Mouse (Mus musculus) neutrophil, adult 5-6 weeks (primary cell): ENCODE results near the gene Hist1h4i. TPM values are rescaled to one million over a fixed set of nuclear protein-coding genes. Genes with fewer than 3 reads are reported as not detected.

Experiments
- ATAC-seq: fragments of 151-379, 151-347 bp; 2 replicates; pipeline ENCODE4 v1.8.0; 2017; ENCODE audit warnings: mild to moderate bottlenecking, moderate TSS enrichment; ENCODE audit not compliant: insufficient number of reproducible peaks, poor library complexity, low FRiP score, severe bottlenecking; ENCODE audit errors: extremely low read depth
- total RNA-seq: library from RNA; stranded (forward); fragments of 200-1000 nt; gene quantifications from 2 replicates; pipeline ENCODE4 v1.2.3, GENCODE M21; 2017

Hist1h4i gene
- total RNA-seq, 1 experiment from 2014 or later, result 59.4 TPM

DNA sequence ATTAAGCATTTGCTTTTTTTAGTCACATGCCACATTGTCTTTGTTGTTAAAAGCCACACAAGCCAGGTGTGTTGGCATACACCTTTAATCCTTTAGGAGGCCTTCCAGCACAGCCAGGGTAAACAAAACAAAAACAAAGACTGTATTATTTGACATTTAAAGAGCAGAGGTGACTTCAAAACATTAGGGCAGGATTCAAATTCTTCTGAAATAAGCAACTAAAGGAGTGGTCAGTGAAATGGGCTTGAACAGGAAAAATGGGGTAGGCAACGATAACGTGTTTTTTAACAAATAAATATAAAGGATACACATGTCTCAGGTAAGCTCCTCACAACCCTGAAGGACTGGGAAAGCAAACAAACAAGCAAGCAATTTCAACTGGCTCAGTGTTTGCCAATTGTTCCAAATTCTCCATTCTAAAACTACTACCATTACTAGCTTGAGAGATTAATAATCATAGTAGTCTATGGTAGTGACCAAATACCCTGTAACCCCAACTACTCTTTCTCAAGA lies 1.2 kb downstream of the Hist1h4i start:
- ATAC-seq, result no peak

DNA sequence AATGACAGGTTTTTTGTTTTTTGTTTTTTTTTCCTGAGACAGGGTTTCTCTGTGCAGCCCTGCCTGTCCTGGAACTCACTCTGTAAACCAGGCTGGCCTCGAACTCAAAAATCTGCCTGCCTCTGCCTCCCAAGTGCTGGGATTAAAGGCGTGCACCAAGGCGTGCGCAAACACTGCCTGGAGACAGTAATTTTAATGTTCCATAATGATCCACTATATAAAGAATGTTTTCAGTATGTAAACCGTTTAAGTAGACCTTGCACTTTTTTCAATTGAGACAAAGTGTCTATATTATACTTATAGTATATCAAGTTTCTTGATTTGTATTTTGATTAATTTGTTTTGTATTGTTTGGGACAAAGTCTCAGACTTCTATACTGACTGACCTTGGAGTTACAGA lies 1.8 kb downstream of the Hist1h4i start:
- no peak for ATAC-seq

DNA sequence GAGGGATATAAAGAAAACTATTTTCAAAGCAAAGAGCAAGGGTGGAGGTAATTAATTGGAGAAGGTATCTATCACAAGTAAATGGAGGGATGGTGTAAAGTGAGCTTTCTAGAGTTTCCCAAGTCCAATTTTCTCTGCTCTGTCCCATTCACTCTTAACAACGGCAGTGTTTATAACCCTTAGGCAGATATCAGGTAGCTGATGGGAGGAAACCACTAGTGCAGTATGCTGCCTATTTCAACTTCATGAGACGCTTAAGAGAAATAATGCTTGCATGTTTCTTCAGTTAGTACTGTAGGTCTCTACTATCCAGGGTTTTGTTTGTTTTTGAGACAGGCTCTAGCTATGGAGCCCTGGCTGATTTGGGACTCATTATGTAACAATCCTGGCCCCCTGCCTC lies 3.7 kb downstream of the Hist1h4i start:
- no peak for ATAC-seq

- no peak for ATAC-seq
These were observed 4.2 kb downstream of the Hist1h4i start for GRCm38 (mm10) chr13:22036986-22037385.

- ATAC-seq, result no peak
These were observed 4.8 kb downstream of the Hist1h4i start for GRCm38 (mm10) chr13:22036149-22036956.

DNA sequence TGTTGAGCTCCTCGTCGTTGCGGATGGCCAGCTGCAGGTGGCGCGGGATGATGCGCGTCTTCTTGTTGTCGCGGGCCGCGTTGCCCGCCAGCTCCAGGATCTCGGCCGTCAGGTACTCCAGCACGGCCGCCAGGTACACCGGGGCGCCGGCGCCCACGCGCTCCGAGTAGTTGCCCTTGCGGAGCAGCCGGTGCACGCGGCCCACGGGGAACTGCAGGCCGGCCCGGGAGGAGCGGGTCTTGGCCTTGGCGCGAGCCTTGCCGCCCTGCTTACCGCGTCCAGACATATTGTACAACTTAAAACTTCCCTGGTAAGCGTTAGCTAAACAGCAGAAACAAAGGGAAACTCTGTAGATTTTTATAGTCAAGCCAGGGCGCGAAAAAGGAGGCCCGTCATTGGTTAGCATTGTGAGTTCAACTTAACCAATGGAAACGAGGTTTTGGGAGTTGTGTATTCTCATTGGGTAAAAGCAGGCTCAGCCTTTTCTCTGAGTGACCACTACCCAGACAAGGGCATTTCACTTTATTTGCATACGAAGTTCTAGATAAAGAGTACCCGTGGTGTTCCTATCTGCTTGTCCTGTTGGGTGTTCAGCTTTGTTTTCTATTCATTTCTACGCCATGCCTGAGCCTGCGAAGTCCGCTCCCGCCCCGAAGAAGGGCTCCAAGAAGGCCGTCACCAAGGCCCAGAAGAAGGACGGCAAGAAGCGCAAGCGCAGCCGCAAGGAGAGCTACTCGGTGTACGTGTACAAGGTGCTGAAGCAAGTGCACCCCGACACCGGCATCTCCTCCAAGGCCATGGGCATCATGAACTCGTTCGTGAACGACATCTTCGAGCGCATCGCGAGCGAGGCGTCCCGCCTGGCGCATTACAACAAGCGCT lies 5.7 kb downstream of the Hist1h4i start, which contains the start of the genes Hist1h2ah and Hist1h2bk:
TSS of gene Hist1h2ah (minus strand) at position 302 of the 882 bp plus-strand sequence.
TSS of gene Hist1h2bk (plus strand) at position 604 of the 882 bp plus-strand sequence.
- peak; percentile 99 for ATAC-seq

GRCm38 (mm10) chr13:22034443-22035266 lies 6.5 kb downstream of the Hist1h4i start:
- no peak for ATAC-seq

DNA sequence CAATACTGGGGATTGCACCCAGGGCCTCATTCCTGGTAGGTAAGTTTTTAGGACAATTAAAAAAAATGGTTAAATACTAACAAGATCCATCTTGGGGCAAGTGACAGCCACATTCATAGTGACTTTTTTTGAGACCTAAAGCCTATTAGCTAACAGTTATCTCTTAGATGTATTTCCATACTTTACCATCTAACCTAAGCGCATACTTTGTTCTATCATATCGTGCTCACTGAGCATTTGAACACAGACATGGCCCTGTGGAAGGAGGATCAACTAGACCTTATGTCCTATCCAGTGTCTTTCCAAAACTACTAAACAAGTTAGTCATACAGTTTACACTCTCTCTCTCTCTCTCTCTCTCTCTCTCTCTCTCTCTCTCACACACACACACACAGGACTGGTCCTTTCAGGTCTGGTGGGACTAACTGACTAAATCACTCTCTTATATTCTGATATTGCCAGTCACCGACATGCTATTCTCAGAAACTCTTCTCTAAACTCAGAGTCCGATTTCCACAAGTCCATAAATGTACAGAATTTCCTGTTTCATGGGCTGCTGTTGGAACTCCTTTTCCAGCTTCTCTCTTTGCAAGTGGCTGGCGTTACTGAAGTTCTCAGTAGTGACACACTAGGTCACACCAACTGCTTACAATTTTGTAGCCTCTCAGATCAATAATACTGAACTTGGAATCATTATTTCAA lies 7.3 kb downstream of the Hist1h4i start:
- ATAC-seq, result no peak

- no peak for ATAC-seq
These were observed 10.7 kb downstream of the Hist1h4i start for GRCm38 (mm10) chr13:22030493-22030892.

- ATAC-seq, result no peak
These were observed 11.2 kb downstream of the Hist1h4i start for GRCm38 (mm10) chr13:22029928-22030327.

GRCm38 (mm10) chr13:22028673-22029460 lies 12.3 kb downstream of the Hist1h4i start:
- ATAC-seq, result peak; percentile 96

GRCm38 (mm10) chr13:22026058-22027031 lies 14.8 kb downstream of the Hist1h4i start:
- ATAC-seq, result no peak

DNA sequence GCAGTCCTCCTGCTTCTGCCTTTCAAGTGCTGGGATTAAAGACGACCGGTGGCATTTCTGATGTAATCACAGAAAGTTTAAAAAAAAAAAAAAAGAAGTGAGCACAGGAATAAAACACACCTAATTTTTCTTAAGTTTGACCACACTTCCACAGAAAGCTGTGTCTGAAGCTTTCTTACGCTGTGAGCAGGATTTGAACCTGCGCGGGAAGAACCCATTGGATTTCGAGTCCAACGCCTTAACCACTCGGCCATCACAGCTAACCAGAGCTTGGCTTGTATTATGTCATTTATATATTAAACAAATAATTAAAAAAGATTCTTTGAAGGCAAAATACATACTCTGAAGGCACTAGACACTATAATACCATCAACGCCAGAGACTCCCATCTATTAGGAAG lies 18.9 kb downstream of the Hist1h4i start:
- ATAC-seq, result peak; percentile 66

DNA sequence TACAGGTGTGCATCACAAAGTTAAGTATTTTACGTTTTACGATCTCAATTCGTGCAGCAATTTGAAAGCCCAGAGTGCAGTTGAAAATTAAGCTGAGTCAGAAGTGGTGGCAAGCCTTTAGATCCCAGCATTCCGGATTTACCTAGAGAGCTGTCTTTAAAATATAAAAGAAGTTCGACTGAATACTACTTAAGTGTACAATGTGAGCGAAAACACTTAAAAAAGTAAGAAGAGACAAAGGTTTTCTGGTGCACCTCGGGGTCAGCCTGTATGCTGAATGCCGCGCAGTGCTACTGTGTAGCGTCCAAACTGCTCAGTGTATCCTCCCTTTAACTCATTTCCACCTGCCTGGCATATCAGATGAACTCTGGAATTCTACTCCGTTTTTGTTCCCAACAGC lies 19.6 kb downstream of the Hist1h4i start:
- ATAC-seq, result no peak

DNA sequence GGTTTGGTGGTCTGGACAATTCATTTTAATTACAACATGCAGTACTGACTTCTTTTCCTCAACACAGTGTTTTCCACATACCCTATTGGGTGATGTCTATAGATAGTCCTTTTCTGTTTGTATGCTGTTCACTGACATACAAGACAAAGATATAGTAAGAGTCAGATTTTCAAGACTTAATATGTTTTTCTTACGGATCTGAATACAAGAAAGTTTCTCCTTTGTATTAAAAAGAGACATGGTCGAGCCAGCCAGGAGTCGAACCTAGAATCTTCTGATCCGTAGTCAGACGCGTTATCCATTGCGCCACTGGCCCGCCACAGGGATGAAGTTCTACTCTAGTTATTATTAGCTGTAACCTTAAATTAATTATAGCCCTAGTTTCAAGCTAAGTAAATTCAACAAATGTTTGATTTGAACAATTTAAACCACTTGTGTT lies 20.2 kb downstream of the Hist1h4i start:
- peak; percentile 38 for ATAC-seq
